Mouse (Mus musculus) heart, postnatal 0 days (tissue): ENCODE data around the gene Egfl8.

Experiments
- CTCF ChIP-seq: IDR thresholded peaks from 2 replicates; pipeline ENCODE4 v1.5.1; 2016; ENCODE audit warnings: antibody characterized with exemption, control low read depth, low read depth
- EP300 ChIP-seq: IDR thresholded peaks from 2 replicates; pipeline ENCODE4 v1.6.1; 2016; ENCODE audit warnings: antibody characterized with exemption, low read depth

DNA sequence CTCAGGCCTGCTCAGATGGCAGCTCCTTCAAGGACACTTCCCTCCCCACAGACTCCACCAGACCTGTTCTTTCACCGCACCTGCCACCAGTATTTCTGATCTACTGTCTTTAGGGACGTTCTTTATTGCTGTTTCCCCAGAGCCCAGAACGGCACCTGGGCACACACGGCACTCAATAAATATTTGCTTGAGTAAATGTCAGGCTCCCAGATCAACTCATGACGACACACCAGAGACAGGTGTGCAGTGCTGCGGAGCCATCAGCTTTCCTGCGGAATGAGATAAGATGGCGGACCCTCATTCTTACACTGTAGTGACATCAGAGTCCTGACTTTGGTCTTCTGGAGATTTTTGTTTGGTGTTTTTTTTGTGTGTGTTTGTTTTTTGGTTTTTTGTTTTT lies 5.2 kb upstream of the Egfl8 start:
- TF ChIP-seq CTCF (no peak), EP300 (no peak)
